Mouse (Mus musculus): ENCODE data around the gene Vmn2r4.
"Not testable (repeated sequence)": the region's sequence is repeated elsewhere in the genome, so short reads cannot be mapped to it uniquely, and the experiment has no call there.

Gene Vmn2r4

GRCm38 (mm10) chr3:64415268-64415667, at the start of gene Vmn2r4:
TSS of gene Vmn2r4 (minus strand) at chr3:64415368.
- DNase-seq (ENCODE audit: low read depth, low spot score) = not testable (repeated sequence)

DNA sequence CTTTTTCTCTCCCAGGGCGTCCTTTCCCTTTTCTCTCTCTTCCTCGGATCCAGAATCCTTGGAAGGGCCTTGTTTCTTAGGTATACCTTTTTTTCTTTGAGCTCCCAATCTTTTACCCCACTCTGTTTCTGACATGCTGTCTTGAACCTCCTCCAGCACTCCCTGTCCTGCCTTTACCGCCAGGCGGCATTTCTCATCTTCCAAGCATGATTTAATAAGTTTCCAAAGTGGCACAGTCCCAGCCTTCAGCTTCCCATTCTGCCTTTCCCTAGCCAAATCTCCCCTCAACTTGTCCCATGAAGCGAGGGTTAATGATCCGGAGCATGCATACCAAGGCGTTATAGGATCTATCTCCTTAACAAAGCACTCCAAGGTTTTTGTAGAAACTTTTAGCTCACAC, 19.1 kb upstream of the Vmn2r4 start:
- DNase-seq (ENCODE audit: low read depth, low spot score) = not testable (repeated sequence)

DNA sequence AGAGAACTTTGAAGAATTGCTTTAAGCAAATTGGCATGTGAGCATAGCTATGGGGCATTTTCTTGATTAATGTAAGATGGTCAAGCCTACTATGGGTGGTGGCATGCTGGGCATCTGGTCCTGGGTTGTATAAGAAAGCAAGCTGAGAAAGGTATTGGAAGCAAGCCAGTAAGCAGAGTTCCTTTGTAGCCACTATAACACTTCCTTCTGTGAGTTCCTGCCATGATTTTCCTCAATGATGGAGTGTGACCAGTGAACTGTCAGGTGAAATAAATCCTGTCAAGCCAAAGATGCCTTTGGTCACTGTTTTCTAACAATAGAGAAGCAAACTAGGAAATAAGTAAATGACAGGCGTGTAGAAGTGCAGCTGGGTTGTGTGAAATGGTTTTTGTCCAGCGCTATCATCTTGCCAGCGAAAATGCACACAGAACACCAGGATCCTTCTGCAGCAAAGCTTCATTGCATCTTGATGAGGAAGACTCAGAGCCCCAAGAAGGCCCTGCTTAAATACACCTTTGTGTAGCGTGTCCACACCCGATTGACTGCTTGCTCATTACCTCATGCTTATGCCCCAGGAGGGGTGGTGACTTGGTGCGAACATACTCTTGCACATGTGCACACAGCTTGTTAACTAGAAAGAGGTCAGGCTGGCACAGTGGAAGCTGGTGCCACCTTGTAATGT, 13.1 kb upstream of the Vmn2r4 start:
- not testable (repeated sequence) for DNase-seq (ENCODE audit: low read depth, low spot score)

DNA sequence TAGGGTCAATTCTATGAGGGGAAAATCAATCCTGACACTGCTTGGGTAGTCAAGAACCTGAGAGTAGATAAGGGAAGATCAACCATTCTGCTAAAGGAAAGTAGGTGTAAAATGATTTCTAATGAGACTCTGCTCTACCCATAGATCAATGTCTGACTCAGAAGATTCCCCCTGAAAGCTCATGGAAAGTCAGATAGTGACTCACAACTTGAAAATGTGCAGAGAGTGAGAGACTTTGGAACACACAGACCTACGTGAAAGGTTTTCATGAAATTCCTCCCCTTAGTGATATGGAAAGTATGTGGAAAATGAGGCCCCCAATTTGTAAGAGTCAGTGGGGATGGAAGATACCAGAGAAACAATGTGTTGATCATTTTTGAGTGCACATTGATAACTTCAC, 7.0 kb upstream of the Vmn2r4 start:
- DNase-seq (ENCODE audit: low read depth, low spot score) = not testable (repeated sequence)

DNA sequence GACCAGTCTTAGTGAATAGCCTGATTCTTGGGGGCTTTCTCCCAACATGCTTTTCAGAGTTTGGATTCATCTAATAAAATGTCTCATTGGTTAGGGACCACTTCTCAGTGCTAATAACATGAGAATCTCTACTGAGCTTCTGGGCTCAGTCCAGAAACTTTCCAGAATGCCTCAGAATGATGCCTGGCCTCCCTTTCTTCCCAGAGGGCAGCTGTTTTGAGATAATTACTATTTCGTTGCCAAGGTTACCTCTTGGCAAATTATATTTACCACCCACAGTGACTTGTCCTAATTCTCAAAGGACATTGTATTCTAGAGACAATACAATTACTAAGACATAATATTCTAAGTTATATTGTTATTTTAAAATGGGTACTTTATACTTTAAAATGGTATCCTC, 2.3 kb upstream of the Vmn2r4 start:
- DNase-seq (ENCODE audit: low read depth, low spot score) = not testable (repeated sequence)

DNA sequence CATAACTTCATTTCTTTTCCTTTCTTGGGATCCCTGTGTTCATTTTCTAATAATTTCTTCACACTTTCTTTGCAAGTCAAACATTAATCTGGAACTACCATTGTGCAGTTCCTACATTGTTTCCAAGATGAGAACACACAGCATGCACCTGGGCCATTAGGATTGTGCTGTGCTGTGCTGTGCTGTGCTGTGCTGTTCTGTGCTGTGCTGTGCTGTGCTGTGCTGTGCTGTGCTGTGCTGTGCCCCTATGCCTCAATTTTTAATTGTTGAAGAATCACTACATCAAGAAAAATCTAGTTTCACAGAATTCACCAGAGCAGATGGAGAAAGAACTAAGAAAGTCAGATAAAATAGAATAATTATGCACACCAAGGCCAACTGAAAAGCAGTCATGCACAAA, 915 bp downstream of the Vmn2r4 start:
- DNase-seq (ENCODE audit: low read depth, low spot score) = not testable (repeated sequence)

DNA sequence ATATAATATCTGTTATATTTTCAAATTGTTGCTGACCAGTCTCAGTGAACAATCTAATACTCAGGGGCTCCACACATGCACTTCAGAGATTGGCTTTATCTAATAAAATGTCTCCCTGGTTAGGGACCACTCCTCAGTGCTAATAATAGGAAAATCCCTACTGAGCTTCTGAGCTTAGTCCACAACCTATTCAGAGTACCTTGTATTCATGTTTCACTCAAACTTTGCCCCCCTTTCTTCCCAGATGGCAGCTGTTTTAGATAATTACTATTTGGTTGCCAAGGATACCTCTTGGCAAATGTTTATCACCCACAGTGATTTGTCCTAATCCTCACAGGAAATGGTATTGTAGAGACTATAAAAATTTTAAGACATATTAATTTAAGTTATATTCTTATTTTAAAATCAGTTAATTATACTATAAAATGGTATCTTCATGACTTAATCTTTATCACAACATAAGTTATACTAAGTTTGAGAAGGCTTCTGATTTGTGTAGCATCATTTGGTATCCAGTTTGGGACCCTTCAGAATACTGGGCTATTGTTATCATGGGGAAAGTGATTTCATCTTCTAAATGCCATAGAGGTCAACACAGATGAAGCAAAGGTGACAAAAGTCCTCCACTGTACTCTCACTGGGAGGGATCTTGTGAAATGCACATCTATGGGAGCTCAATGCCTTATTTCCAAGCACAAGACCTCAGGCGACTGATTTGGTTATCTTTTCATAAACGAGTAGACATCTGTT, 55.7 kb downstream of the Vmn2r4 start:
- no peak for DNase-seq (ENCODE audit: low read depth, low spot score)
